Mouse (Mus musculus) lung, embryonic 16.5 days (tissue): Measurements from ENCODE around the gene Rpl13. TPM values are rescaled to one million over a fixed set of nuclear protein-coding genes. Genes with fewer than 3 reads are reported as not detected.

Experiments
- ATAC-seq: fragments of 200-750 bp; cut with Nextera tagmentation; 2 replicates; pipeline ENCODE4 v1.8.0; 2017; ENCODE audit warnings: low read depth, mild to moderate bottlenecking, moderate library complexity
- H3K27ac ChIP-seq: fragments of 300-500 bp; sonication (generic); 2 replicates; pipeline ENCODE4 v1.5.1; 2014; ENCODE audit warnings: mild to moderate bottlenecking, control low read depth, low read length
- H3K27me3 ChIP-seq: fragments of 300-500 bp; sonication (generic); 2 replicates; pipeline ENCODE4 v1.6.1; 2014; ENCODE audit warnings: low read depth, low read length, mixed read lengths; ENCODE audit not compliant: control insufficient read depth, insufficient read depth
- H3K36me3 ChIP-seq: fragments of 300-500 bp; sonication (generic); 2 replicates; pipeline ENCODE4 v1.6.1; 2014; ENCODE audit warnings: low read length; ENCODE audit not compliant: control insufficient read depth, insufficient read depth
- H3K4me1 ChIP-seq: fragments of 300-500 bp; sonication (generic); replicated peaks from 2 replicates; pipeline ENCODE4 v1.6.1; 2014; ENCODE audit warnings: low read length, mixed read lengths; ENCODE audit not compliant: control insufficient read depth, insufficient read depth
- H3K4me2 ChIP-seq: fragments of 300-500 bp; sonication (generic); 2 replicates; pipeline ENCODE4 v1.6.1; 2014; ENCODE audit warnings: low read depth, low read length, control low read depth
- H3K4me3 ChIP-seq: fragments of 300-500 bp; sonication (generic); 2 replicates; pipeline ENCODE4 v1.5.1; 2014; ENCODE audit warnings: mild to moderate bottlenecking, low read length, control low read depth
- H3K9ac ChIP-seq: fragments of 300-500 bp; sonication (generic); 2 replicates; pipeline ENCODE4 v1.6.1; 2014; ENCODE audit warnings: low read length, control low read depth
- H3K9me3 ChIP-seq: fragments of 300-500 bp; sonication (generic); 2 replicates; pipeline ENCODE4 v1.6.1; 2016; ENCODE audit warnings: low read length; ENCODE audit not compliant: control insufficient read depth
- WGBS: fragments of 180-500 bp; shearing (Covaris S2); extraction: QIAGEN DNeasy Blood & Tissue Kit; methylation state at CpG from one replicate; pipeline ENCODE4 v1.1.7; 2014; 5-methylcytosine and 5-hydroxymethylcytosine counted together
- polyA plus RNA-seq: library from polyadenylated mRNA; unstranded; fragments of >200 nt; fragmentation: Nextera tagmentation; extraction: Ambion mirVana; gene quantifications from 2 replicates; pipeline ENCODE4 v1.2.1, GENCODE M21; 2015

Gene Rpl13
- polyA plus RNA-seq, 1 experiment from 2014 or later: 1,484 TPM

DNA sequence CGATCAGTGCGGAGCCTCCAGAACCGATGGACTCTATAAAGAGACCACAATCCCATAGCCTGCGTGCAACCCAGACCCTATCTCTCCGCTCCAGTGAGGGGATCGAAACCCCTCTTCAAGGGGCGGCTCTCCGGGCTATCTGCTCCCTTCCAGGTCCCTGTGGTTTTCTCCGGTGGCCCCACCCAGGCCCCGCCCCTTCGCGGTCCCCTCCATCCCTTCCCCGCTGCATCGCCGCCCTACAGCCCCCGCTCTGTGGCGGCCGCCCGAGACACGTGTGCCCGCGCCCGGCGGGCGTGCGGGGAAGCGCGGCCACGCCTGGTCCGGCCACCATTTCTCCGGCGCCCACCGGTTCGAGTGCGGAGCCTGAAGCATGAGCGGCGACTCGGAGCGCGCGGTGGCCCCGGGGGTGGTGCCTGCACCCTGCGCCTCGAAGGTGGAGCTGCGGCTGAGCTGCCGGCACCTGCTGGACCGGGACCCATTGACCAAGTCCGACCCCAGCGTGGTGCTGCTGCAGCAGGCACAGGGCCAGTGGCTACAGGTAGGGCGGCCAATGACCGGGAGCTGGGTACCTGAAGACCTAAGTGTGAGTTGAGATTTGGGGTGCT lies 15.1 kb downstream of the Rpl13 start, which contains the start of gene Cpne7:
Gene Cpne7 (plus strand): TSS at position 248 of the 605 bp plus-strand sequence.
- peak; percentile 43 for ATAC-seq
- Histone ChIP-seq H3K27ac (no peak within 1 kb of the TSS), H3K4me3 (peak within 1 kb of the TSS; percentile 50), H3K4me1 (peaks cover 30% of the 10 kb centered on the region), H3K27me3 (peaks cover 41% of the 10 kb centered on the region), H3K36me3 (no peaks in the 10 kb centered on the region), H3K9me3 (no peaks in the 10 kb centered on the region), H3K4me2 (peak within 1 kb of the TSS; percentile 71), H3K9ac (peak within 1 kb of the TSS; percentile 42)
- 1% methylated on average over 47 of the region's 51 CpGs for WGBS

DNA sequence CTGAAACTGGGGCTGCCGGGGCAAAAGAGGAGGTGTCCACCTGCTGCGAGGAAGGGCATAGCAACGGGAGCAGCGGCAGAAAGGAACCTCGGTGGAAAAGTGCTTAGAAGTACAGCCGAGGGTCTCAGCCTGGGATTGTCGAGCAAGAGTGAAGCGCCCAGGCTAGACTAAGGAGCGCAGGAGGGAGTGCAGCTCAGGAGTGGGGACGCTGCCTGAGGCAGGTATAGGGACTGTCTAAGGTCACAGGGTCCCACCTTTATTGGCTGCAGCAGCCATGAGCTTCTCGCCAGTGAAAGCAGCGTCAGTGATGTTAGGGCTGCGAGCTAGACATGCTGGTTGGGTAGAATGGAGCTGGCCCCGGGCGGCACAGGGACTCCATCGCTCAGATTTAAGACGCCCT lies 15.6 kb downstream of the Rpl13 start:
- Histone ChIP-seq H3K27me3 (peaks cover 41% of the 10 kb centered on the region), H3K36me3 (no peaks in the 10 kb centered on the region), H3K9ac (peak overlapping the region; percentile 42; the same call in 1 of the 2 replicates), H3K9me3 (no peaks in the 10 kb centered on the region), H3K27ac (no peak overlapping the region), H3K4me3 (peak overlapping the region; percentile 50), H3K4me2 (peak overlapping the region; percentile 71), H3K4me1 (peaks cover 30% of the 10 kb centered on the region)
- ATAC-seq: no peak
- WGBS: 5% methylated on average over 17 of the region's 17 CpGs

DNA sequence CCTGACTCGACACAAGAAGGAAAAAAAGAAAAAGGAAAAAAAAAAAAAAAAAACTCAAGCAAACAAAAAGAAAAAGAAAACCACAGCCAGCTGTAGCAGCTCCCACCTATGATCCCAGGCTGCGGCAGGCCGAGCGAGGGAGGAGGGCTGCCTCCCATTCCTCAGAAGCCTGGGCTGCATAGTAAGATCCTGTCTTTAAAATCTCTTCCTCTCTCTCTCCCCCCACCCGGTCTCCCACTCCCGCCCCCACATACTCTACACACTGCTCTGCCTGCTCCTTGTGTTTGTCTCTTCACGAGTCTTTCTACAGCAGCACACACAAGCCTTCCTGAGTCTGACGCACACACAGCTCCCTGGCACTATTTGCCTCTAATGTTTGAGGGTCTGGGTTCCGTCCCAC lies 19.9 kb downstream of the Rpl13 start:
- WGBS: 41% methylated on average over 9 of the region's 9 CpGs
- Histone ChIP-seq H3K36me3 (no peaks in the 10 kb centered on the region), H3K9me3 (no peaks in the 10 kb centered on the region), H3K4me3 (no peak overlapping the region), H3K9ac (no peak overlapping the region), H3K4me2 (no peak overlapping the region), H3K27me3 (peaks cover 34% of the 10 kb centered on the region), H3K4me1 (peaks cover 11% of the 10 kb centered on the region), H3K27ac (no peak overlapping the region)
- ATAC-seq: no peak

DNA sequence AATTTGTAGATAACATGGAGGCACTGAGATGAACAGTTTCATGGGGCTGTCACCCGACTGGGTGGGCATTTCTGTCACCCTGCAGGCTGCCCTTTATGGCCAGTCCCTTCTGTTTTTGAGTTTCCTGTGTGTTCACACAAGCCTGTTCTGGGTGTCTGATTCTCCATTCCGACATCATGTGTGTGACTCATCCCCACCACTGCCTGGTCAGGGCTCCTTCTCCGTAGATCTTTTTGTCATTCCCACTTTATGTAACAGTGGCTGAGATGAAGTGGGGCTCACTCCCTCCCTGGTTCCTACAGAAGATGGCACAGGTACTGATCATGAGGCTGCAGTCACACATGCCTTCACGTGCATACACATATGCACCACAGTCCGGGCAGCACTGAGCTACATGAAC lies 20.5 kb downstream of the Rpl13 start:
- Histone ChIP-seq H3K27ac (no peak overlapping the region), H3K4me3 (no peak overlapping the region), H3K36me3 (no peaks in the 10 kb centered on the region), H3K4me1 (peaks cover 6% of the 10 kb centered on the region; the same call in 1 of the 2 replicates), H3K27me3 (peaks cover 28% of the 10 kb centered on the region), H3K9me3 (no peaks in the 10 kb centered on the region), H3K4me2 (no peak overlapping the region), H3K9ac (no peak overlapping the region)
- ATAC-seq: no peak
- 66% methylated on average over 5 of the region's 5 CpGs for whole genome bisulfite sequencing

DNA sequence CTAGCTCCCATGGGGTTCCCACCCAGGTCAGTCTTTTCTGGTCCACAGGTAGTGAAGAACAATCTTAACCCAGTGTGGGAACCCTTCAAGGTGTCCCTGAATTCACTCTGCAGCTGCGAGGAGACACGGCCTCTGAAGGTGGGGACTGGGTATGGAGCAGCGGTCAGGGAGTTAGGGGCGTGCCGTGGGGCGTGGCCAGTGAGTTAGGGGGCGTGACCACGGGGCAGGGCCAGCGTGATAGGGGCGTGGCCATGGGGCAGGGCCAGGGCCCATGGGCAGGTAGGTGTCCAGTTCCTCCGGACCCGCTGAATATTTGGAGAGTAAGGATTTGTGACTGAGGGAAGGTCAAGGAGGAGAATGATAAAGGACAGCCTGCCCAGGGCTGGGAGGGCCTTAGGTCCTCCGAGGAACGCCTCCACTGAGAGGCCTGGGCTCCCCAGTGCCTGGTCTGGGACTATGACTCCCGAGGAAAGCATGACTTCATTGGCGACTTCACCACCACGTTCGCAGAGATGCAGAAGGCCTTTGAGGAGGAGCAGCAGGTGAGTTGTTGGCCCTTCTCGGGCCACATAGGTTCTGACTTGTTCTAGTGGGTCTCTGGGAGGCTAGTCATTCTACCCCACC lies 24.2 kb downstream of the Rpl13 start:
- 10% methylated on average over 19 of the region's 19 CpGs for WGBS
- Histone ChIP-seq H3K4me2 (no peak overlapping the region), H3K36me3 (no peaks in the 10 kb centered on the region), H3K4me1 (no peaks in the 10 kb centered on the region), H3K9ac (no peak overlapping the region), H3K4me3 (no peak overlapping the region), H3K27me3 (peaks cover 8% of the 10 kb centered on the region), H3K9me3 (no peaks in the 10 kb centered on the region), H3K27ac (no peak overlapping the region)
- ATAC-seq: peak; percentile 55

DNA sequence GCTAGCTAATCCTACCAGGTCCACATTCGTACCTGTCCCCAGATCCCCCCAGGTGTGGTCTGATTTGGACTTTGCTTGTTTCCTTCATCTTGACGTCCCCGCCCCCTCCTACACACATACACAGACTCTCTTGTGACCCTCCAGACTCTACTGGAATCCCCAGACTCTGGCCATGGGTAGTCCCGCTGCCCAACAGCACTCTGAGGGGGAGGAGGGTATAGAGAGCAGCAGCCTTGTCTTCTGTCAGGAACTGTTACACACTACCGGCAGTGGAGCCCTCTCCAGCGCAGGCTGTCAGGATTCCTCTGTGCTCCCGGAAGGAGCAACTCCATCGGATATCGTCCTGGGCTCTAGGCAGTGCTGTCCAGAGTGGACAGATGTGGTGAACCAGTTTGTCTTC lies 28.9 kb downstream of the Rpl13 start:
- peak overlapping the region; percentile 4; the same call in 1 of the 2 replicates for H3K4me2 ChIP-seq
- ATAC-seq: no peak

DNA sequence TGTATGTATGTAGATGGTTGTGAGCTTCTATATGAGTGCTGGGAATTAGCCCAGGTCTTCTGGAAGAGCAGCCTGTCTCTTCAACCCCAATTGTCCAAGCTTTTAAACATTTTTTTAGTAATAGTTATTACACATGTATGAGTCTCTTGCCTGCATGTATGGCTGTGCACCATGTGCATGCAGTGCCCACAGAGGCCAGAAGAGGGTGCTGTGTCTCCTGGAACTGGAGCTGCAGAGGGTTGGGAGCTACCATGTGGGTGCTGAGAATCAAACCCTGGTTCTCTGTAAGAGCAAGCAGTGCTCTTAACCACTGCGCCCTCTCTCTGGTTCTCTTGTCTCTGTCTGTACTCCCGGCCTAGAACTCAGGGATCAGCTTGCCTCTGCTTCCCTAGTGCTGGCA lies 30.8 kb downstream of the Rpl13 start:
- no peak for ATAC-seq
- H3K36me3 ChIP-seq: no peaks in the 10 kb centered on the region
- no peak overlapping the region for H3K4me2 ChIP-seq
- H3K27ac ChIP-seq: no peak overlapping the region
- peaks cover 4% of the 10 kb centered on the region; the same call in 1 of the 2 replicates for H3K9me3 ChIP-seq
- H3K4me1 ChIP-seq: peaks cover 10% of the 10 kb centered on the region
- H3K4me3 ChIP-seq: no peak overlapping the region
- no peaks in the 10 kb centered on the region for H3K27me3 ChIP-seq
- no peak overlapping the region for H3K9ac ChIP-seq
- 97% methylated on average over 2 of the region's 2 CpGs for WGBS

More for the DNA sequence above, 28.9 kb downstream of the Rpl13 start:
- Histone ChIP-seq H3K9ac (no peak overlapping the region), H3K27ac (no peak overlapping the region), H3K9me3 (peaks cover 4% of the 10 kb centered on the region; the same call in 1 of the 2 replicates), H3K36me3 (no peaks in the 10 kb centered on the region), H3K4me1 (no peaks in the 10 kb centered on the region), H3K4me3 (no peak overlapping the region), H3K27me3 (peaks cover 4% of the 10 kb centered on the region; the same call in 1 of the 2 replicates)
- WGBS: 38% methylated on average over 9 of the region's 9 CpGs

DNA sequence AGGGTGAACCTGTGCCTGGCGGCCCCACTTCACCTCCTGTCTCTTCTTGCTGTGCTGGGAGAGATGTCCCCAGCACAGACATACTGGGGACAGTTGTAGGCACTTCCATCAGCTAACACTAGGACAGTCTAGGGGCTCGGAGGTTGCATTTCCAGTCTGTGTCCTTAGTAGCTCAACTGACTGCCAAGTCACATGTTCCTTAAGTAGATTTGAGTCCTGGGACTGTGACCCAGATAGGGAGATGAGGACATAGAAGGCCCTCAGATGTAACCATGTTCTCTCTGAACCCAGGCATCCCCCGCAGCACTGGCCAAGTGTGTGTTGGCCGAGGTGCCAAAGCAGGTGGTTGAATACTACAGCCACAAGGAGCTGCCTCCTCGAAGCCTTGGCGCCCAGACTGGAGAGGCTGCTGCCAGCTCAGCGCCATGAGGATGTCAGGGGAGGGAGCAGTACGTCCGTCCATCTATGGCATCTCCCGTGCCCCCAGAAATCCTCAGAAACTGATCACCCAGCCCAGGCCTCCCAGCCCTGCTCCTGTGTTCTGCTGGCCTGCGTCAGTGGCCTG lies 32.1 kb downstream of the Rpl13 start:
- ATAC-seq: no peak
- H3K4me1 ChIP-seq: peaks cover 16% of the 10 kb centered on the region
- H3K9ac ChIP-seq: no peak overlapping the region
- H3K27me3 ChIP-seq: no peaks in the 10 kb centered on the region
- H3K4me2 ChIP-seq: no peak overlapping the region
- H3K36me3 ChIP-seq: no peaks in the 10 kb centered on the region
- no peak overlapping the region for H3K27ac ChIP-seq
- WGBS: 84% methylated on average over 11 of the region's 11 CpGs
- H3K9me3 ChIP-seq: peaks cover 4% of the 10 kb centered on the region; the same call in 1 of the 2 replicates
- no peak overlapping the region for H3K4me3 ChIP-seq

DNA sequence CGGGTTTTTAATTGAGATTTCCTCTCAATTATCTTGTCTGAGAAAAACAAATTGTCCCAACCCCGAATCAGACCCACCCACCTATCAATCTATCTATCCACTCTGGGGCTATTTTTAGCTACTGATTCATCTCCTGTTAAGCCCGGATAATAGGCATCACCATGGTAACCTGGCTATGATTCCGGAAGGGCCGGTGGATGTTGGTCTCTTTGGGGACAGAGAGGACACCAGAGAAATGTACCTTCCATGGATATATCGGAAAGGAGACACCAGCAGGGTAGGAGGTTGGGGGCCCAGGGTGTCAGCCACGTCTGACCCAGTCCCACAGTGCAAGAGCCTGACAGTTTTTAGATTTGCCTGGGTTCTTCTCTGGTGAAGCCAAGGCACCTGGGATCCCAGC lies 33.3 kb downstream of the Rpl13 start:
- no peak for ATAC-seq
- H3K9ac ChIP-seq: no peak overlapping the region
- peaks cover 4% of the 10 kb centered on the region; the same call in 1 of the 2 replicates for H3K9me3 ChIP-seq
- H3K36me3 ChIP-seq: no peaks in the 10 kb centered on the region
- H3K27me3 ChIP-seq: no peaks in the 10 kb centered on the region
- peaks cover 16% of the 10 kb centered on the region for H3K4me1 ChIP-seq
- H3K27ac ChIP-seq: peak overlapping the region; percentile 15; the same call in 1 of the 2 replicates
- H3K4me3 ChIP-seq: no peak overlapping the region
- 20% methylated on average over 7 of the region's 7 CpGs for WGBS
- no peak overlapping the region for H3K4me2 ChIP-seq
